Mouse (Mus musculus) stomach, postnatal 0 days (tissue): Measurements from ENCODE around the gene Spem2.

Source experiments
- CTCF ChIP-seq: IDR thresholded peaks from 2 replicates; pipeline ENCODE4 v1.5.1; 2016; ENCODE audit warnings: antibody characterized with exemption, low read depth, mild to moderate bottlenecking, moderate library complexity
- EP300 ChIP-seq: optimal IDR thresholded peaks from 2 replicates; pipeline ENCODE3; 2016; ENCODE audit warnings: antibody characterized with exemption

DNA sequence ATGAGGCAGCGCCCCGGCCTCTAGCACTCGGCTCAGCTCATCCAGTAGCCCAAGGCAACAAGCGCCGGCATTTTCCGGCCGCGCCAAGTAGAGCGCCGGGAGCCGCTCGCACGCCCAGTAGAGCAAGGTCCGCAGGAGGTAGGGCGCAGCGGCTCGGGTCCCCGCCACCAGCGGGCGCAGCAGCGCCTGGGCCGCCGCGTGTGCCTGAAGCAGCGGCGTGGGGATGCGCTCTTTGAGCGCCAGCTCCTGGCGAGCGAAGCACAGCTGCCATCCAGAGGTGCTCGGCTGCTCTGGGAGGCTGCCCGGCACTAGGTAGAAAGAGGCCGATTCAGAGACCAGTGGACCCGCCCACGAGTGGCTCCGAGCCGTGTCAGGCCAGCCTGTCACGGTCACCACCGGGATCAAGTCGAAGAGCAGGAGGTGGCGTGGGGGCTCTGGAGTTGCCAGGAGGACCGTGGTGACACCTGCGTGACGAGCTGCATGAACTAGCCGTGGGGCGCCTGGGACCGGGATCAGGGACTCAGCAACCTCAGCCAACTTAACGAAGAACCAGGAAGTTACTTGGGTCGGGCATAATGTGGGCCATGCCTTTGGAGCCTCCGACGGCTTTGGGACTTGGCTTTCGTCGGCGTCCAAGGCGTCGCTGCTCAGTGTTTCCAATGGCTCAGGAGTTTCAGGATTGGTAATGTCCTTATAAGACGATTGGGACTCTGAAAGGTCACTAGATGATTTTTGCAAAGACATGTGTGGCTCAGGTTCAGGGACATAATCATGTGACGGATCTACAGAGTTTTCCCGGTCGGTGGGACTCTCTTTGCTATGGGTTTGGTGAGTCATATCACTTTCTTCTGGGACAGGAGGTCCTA is 14.2 kb downstream of the Spem2 start:
- peak; percentile 83 for TF ChIP-seq CTCF
- no peak for TF ChIP-seq EP300
